Mouse (Mus musculus): ENCODE measurements around the gene Crispld2. TPM values are rescaled to one million over a fixed set of nuclear protein-coding genes. Genes with fewer than 3 reads are reported as not detected.

The Crispld2 gene
- polyA plus RNA-seq (2015; fragmentation: Nextera tagmentation; extraction: Ambion mirVana): 9.2 and 10.0 TPM in 2 replicates

DNA sequence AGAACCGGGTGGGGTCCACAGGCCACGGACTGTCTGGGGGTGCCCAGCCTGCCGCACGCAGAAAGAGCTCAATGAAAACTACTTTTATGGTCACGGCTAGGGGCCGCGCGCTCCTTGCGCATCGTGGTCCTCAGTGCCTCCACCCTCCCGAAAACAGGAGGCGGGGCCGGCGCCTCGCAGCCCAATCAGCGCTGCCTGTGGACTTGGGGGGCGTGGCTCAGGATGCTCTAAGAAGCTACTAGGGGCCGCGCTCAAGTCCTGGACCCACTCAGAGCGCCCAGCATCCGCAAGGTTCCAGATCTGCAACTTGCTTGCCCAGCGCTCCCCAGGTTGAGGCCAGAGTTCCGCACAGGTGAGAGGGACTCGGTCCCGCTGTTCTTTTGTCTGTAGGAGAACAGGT lies at the start of gene Crispld2:
Gene Crispld2, plus strand, starts transcription at position 190 of the 400 bp plus-strand sequence.
- peak within 1 kb of the TSS; percentile 11; the same call in 1 of the 2 replicates for H3K9ac ChIP-seq
- H3K4me1 ChIP-seq: peaks cover 23% of the 10 kb centered on the region
- H3K27me3 ChIP-seq: peaks cover 43% of the 10 kb centered on the region

DNA sequence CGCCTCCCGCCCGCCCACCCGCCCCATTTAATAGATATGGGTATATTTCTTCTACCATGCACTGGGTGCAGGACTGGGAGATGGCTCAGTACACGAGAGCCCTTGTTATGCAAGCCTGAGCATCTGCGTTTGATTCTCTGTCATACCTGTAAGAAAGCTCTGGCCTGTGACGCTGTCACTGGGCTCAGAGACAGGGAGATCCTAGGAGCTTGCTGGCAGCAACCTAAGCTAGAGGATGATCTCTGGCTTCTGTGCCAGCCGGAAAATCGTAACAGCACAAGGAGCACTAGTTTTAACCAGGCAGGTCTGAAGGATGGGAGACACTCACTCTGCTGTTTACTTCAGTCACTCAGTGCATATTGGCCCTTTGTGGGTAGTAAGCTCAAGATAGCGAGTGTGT lies 48.6 kb upstream of the Crispld2 start:
- 92% methylated on average over 10 of the region's 10 CpGs for WGBS
- Histone ChIP-seq H3K4me2 (no peak overlapping the region), H3K4me1 (no peaks in the 10 kb centered on the region), H3K4me3 (no peak overlapping the region), H3K27ac (no peak overlapping the region), H3K9me3 (no peaks in the 10 kb centered on the region), H3K27me3 (no peaks in the 10 kb centered on the region), H3K36me3 (peaks cover 55% of the 10 kb centered on the region), H3K9ac (no peak overlapping the region)
- ATAC-seq (ENCODE audit: borderline replicate concordance, extremely low read depth, low FRiP score, low TSS enrichment): no peak

More for the DNA sequence above, at the start of gene Crispld2:
- WGBS: under 1% methylated on average over 25 of the region's 25 CpGs
- Histone ChIP-seq H3K27ac (no peak within 1 kb of the TSS), H3K4me2 (peak within 1 kb of the TSS; percentile 47), H3K36me3 (no peaks in the 10 kb centered on the region), H3K9me3 (no peaks in the 10 kb centered on the region), H3K4me3 (peak within 1 kb of the TSS; percentile 26)
- peak; percentile 87 for ATAC-seq (ENCODE audit: borderline replicate concordance, extremely low read depth, low FRiP score, low TSS enrichment)

DNA sequence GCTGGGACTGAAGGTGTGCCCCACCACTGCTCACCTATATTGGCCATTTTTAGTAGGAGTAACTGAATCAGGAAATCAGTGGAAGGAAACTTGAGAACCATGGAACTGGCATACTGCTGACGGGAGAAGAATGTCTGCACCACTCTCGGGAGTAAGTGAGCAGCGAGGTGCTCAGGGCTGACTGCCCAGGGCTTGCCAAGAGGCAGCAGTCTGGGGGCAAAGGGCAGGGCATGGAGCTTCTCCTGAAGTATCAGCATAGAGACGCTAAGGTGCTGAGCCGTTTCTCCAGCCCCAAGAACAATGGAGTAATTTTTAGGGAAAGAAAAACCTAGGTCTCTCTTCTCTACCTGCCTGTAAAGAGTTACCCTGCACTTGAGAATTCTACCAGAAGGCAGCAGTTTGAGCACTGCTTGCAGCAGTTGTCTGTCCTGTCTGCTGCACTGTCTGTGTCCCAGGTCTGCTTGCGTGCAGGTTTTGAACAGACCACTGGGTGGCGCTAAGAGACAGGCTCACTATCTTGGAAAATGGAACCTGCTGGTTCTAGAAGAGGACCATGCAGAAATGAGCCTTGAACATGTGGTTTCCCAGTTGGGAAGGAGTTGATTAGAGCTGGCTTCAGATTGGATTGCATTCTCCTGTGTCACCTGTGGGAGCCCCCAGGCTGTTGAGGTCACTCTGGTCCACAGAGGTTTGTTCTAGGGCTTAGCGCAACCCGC lies 48.0 kb upstream of the Crispld2 start:
- H3K4me3 ChIP-seq: no peak overlapping the region
- no peaks in the 10 kb centered on the region for H3K4me1 ChIP-seq
- no peaks in the 10 kb centered on the region for H3K9me3 ChIP-seq
- H3K36me3 ChIP-seq: peaks cover 61% of the 10 kb centered on the region
- H3K9ac ChIP-seq: no peak overlapping the region
- H3K27ac ChIP-seq: no peak overlapping the region
- no peak for ATAC-seq (ENCODE audit: borderline replicate concordance, extremely low read depth, low FRiP score, low TSS enrichment)
- H3K4me2 ChIP-seq: no peak overlapping the region
- 52% methylated on average over 9 of the region's 9 CpGs for WGBS
- H3K27me3 ChIP-seq: no peaks in the 10 kb centered on the region

DNA sequence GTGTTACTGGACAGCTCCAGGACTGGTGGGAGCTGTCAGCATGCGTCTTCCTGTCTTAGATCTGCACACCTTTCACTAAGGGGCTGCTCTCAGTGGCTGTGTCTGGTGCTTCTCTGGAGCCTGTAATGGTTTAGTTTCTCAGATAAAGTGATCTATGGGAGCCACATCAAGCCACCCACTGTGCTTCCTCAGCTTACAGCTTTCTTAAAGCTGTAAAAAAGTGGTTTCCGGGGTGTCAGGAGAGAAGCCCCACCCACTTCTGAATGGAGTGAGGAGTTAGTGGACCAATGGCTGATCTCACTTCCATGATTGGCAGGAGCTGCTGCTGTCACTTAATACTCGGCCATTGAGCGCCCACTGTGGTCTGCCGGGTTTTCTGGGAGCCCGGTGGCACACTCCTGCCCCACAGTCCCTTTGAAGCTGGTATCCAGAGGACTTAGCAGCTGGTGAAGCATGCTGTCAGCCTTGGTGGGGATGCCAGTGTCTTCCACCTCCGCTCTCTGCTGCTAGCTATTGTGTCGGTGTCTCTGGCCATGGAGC lies 45.8 kb upstream of the Crispld2 start:
- H3K4me1 ChIP-seq: no peaks in the 10 kb centered on the region
- no peak overlapping the region for H3K4me3 ChIP-seq
- WGBS: 73% methylated on average over 8 of the region's 8 CpGs
- H3K27ac ChIP-seq: no peak overlapping the region
- ATAC-seq (ENCODE audit: borderline replicate concordance, extremely low read depth, low FRiP score, low TSS enrichment): no peak
- no peak overlapping the region for H3K9ac ChIP-seq
- H3K27me3 ChIP-seq: no peaks in the 10 kb centered on the region
- H3K36me3 ChIP-seq: peaks cover 73% of the 10 kb centered on the region
- no peak overlapping the region for H3K4me2 ChIP-seq
- H3K9me3 ChIP-seq: no peaks in the 10 kb centered on the region

DNA sequence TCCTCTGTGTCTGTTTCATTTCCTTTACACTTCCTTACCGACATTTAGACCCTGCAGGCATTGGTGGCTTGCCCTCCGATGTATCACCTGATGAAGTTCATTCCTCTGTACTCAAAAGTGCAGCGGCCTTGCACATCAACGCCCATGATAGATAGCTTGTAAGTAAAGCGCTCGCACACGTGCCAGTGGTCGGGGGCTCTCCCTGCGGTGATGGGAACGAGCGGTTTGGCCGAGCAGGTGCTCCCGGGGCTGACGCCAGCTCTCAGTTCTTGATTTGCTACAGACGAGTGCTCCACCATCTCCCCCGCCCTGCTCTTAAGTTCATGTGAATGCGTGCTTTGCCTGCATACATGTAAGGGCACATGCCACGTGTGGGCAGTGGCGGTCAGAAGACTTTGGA lies 44.6 kb upstream of the Crispld2 start:
- WGBS: 66% methylated on average over 19 of the region's 19 CpGs
- Histone ChIP-seq H3K36me3 (peaks cover 72% of the 10 kb centered on the region), H3K4me3 (no peak overlapping the region), H3K9ac (no peak overlapping the region), H3K4me2 (no peak overlapping the region), H3K27ac (no peak overlapping the region), H3K4me1 (no peaks in the 10 kb centered on the region), H3K27me3 (no peaks in the 10 kb centered on the region), H3K9me3 (no peaks in the 10 kb centered on the region)
- no peak for ATAC-seq (ENCODE audit: borderline replicate concordance, extremely low read depth, low FRiP score, low TSS enrichment)

DNA sequence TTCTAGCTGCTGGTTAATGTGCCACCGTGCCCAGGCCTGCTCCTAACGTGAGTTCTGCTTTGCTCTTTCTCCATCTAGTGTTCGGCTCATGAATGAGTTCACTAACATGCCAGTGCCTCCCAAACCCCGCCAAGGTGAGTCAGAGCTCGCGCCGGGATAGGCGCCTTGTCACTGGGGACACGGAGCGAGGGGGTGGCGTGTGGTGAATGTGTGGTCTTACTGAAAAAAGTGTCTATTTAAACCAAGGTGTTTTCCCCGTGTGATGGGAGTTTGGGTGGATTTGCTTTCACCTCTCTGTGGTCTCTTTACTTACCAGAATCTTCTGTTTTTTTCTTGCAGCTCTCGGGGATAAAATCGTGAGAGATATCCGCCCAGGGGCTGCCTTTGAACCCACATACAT lies 43.9 kb upstream of the Crispld2 start:
- H3K36me3 ChIP-seq: peaks cover 72% of the 10 kb centered on the region
- WGBS: 76% methylated on average over 15 of the region's 15 CpGs
- no peak for ATAC-seq (ENCODE audit: borderline replicate concordance, extremely low read depth, low FRiP score, low TSS enrichment)

DNA sequence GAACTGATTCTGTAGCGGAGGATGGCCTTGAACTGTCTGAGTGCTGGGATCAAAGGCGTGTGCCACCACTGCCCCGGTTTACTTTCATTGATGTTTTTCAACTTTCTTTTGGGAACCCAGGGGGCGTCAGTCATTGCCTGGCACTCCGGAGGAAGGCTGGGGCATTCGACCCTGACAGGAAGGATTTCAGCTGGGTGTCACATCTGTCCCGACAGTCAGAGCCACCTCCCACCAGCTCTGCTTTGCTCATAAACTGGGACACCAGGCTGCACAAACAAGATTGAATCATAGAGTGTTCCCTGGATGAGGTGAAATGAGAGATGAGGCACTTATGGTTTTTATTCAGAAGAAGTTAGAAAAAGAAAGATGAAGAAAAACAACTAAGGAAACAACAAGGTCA lies 40.0 kb upstream of the Crispld2 start:
- Histone ChIP-seq H3K36me3 (peaks cover 89% of the 10 kb centered on the region), H3K9me3 (no peaks in the 10 kb centered on the region)
- ATAC-seq (ENCODE audit: borderline replicate concordance, extremely low read depth, low FRiP score, low TSS enrichment): no peak

More for the DNA sequence above, 43.9 kb upstream of the Crispld2 start:
- no peaks in the 10 kb centered on the region for H3K27me3 ChIP-seq
- H3K27ac ChIP-seq: no peak overlapping the region
- no peak overlapping the region for H3K9ac ChIP-seq
- H3K9me3 ChIP-seq: no peaks in the 10 kb centered on the region
- no peaks in the 10 kb centered on the region for H3K4me1 ChIP-seq
- no peak overlapping the region for H3K4me3 ChIP-seq
- no peak overlapping the region for H3K4me2 ChIP-seq

DNA sequence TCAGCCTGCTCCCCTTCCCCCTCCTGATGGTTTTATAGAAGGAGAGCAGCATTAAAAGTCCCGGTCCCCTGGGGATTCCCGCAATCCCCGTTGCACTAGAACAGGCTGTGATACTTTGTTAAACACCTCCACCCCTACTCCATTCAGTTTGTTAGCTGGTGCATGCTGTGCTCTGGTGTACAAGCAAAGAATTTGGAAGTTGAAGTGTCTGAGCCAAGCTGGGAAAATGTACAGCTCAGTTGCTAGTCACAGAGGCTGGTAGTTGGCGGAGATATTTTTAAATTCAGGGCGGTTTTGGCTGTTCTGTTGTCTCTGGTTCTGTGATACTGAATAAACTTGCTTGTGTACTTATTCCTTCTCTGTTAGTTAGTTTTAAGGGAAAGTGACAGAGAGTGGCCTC lies 39.5 kb upstream of the Crispld2 start:
- H3K4me3 ChIP-seq: no peak overlapping the region
- no peak for ATAC-seq (ENCODE audit: borderline replicate concordance, extremely low read depth, low FRiP score, low TSS enrichment)
- no peaks in the 10 kb centered on the region for H3K9me3 ChIP-seq
- H3K4me2 ChIP-seq: no peak overlapping the region
- no peak overlapping the region for H3K9ac ChIP-seq
- no peaks in the 10 kb centered on the region for H3K27me3 ChIP-seq
- no peak overlapping the region for H3K27ac ChIP-seq
- peaks cover 89% of the 10 kb centered on the region for H3K36me3 ChIP-seq
- WGBS: 85% methylated on average over 5 of the region's 5 CpGs
- no peaks in the 10 kb centered on the region for H3K4me1 ChIP-seq

More for the DNA sequence above, 40.0 kb upstream of the Crispld2 start:
- WGBS: 66% methylated on average over 7 of the region's 7 CpGs
- H3K4me1 ChIP-seq: no peaks in the 10 kb centered on the region
- no peak overlapping the region for H3K9ac ChIP-seq
- H3K4me3 ChIP-seq: no peak overlapping the region
- H3K27ac ChIP-seq: no peak overlapping the region
- H3K4me2 ChIP-seq: no peak overlapping the region
- H3K27me3 ChIP-seq: no peaks in the 10 kb centered on the region

DNA sequence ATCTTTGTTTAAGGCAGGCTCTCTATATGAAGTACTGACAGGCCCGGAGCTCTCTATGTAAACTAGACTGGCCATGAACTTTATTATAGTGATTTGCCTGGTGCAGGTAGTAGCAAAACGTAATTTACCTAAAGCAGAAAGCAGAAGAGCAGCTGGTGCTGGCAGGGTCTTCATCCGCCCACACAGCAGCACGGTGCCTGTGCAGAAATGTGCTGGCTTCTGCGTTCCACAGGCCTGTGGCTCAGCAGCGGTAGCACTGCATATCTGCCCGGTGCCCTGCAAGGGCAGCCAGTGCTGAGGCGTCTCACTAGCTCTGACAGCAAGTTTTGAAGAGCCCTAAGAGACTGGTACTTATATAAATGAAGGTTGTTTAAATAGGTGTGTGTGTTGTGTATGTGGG lies 36.9 kb upstream of the Crispld2 start:
- H3K4me3 ChIP-seq: no peak overlapping the region
- no peak for ATAC-seq (ENCODE audit: borderline replicate concordance, extremely low read depth, low FRiP score, low TSS enrichment)
- H3K4me1 ChIP-seq: no peaks in the 10 kb centered on the region
- no peak overlapping the region for H3K9ac ChIP-seq
- no peak overlapping the region for H3K27ac ChIP-seq
- WGBS: 90% methylated on average over 8 of the region's 8 CpGs
- no peaks in the 10 kb centered on the region for H3K27me3 ChIP-seq
- H3K36me3 ChIP-seq: peaks cover 75% of the 10 kb centered on the region
- no peaks in the 10 kb centered on the region for H3K9me3 ChIP-seq
- H3K4me2 ChIP-seq: no peak overlapping the region

DNA sequence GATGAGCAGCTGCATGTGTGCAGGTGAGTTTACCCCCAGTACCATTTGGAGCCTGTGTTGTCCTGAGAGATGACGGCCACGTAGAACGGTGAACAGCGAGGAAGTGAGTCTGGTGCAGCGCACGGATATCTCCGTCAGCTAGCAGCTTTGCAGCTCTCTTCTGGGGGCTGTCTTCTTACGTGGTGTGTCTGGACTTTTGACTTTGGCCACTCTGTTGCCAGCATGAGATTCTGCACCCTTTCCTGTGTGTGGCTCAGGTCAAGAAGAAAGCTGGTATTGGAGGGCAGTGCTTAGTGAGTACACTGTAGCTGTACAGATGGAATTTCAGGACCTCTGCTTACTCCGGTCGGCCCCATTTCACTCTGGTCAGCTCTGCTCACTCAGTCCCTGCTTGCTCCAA lies 34.2 kb upstream of the Crispld2 start:
- H3K27ac ChIP-seq: no peak overlapping the region
- no peaks in the 10 kb centered on the region for H3K27me3 ChIP-seq
- ATAC-seq (ENCODE audit: borderline replicate concordance, extremely low read depth, low FRiP score, low TSS enrichment): no peak
- no peak overlapping the region for H3K4me2 ChIP-seq
- H3K9me3 ChIP-seq: no peaks in the 10 kb centered on the region
- peaks cover 49% of the 10 kb centered on the region for H3K36me3 ChIP-seq
- H3K4me3 ChIP-seq: no peak overlapping the region
- 92% methylated on average over 10 of the region's 10 CpGs for WGBS
- no peak overlapping the region for H3K9ac ChIP-seq
- H3K4me1 ChIP-seq: no peaks in the 10 kb centered on the region

DNA sequence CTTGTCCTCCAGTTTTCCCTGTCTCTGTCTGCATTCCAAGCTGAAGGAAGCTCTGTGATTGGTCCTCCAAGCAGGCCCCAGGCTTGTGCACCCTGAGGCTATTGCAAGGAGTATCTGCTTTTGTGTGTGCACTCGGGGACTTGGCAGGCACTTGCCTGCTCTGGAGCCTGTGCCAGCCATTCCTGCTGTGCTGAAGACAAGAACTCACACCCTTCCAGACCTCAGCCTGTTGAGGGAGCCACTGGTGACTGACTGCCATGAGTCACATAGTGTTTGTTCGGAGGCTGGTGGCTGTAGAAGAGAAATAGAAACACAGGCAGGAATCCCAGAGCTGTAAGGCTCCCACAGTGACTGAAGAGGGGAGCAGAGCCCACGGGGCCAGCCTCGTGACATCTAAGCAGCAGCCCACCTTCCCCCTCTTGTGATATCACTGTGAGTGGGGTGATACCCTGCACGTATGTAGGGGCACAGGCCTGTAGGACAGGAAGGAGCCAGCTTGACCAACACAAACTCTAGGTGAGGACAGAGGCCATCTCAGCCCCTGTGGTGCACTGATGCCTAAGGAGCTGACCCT lies 31.6 kb upstream of the Crispld2 start:
- ATAC-seq (ENCODE audit: borderline replicate concordance, extremely low read depth, low FRiP score, low TSS enrichment): 0 out of 2 replicates have a peak, but pooled peaks have one; percentile 42
- Histone ChIP-seq H3K4me2 (no peak overlapping the region), H3K9me3 (no peaks in the 10 kb centered on the region), H3K36me3 (peaks cover 23% of the 10 kb centered on the region), H3K27me3 (no peaks in the 10 kb centered on the region), H3K27ac (no peak overlapping the region), H3K4me1 (no peaks in the 10 kb centered on the region), H3K4me3 (no peak overlapping the region), H3K9ac (no peak overlapping the region)
- 52% methylated on average over 5 of the region's 5 CpGs for WGBS

DNA sequence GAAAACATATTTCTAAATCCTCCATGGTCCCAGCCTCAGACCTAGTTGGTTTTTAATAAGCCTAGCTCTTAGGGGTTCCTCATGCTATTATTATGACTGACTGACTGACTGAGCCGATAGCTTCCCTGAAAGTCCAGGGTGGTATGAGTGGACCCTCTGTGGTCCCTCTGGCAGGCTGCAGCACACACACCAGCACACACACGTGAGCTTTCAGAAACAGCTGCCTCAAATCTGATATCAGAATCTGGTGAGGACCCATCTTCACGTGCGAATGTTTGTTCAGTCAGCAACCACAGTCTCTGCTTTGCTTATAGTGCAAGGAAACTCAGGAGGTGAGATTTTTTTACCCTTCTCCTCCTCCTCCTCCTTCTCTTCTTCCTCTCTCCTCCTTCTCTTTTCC lies 27.4 kb upstream of the Crispld2 start:
- Histone ChIP-seq H3K9me3 (no peaks in the 10 kb centered on the region), H3K9ac (no peak overlapping the region), H3K4me2 (no peak overlapping the region), H3K4me3 (no peak overlapping the region), H3K27me3 (no peaks in the 10 kb centered on the region), H3K27ac (no peak overlapping the region), H3K4me1 (no peaks in the 10 kb centered on the region), H3K36me3 (no peaks in the 10 kb centered on the region)
- 46% methylated on average over 4 of the region's 4 CpGs for WGBS
- no peak for ATAC-seq (ENCODE audit: borderline replicate concordance, extremely low read depth, low FRiP score, low TSS enrichment)

Measured in lung, embryonic 15.5 days (tissue).